Mouse (Mus musculus): ENCODE data around the gene Bid. TPM values are rescaled to one million over a fixed set of nuclear protein-coding genes. Genes with fewer than 3 reads are reported as not detected.

Bid gene
- polyA plus RNA-seq, 1 experiment from 2014 or later, result 21.1 TPM

GRCm38 (mm10) chr6:120939783-120940182 lies 23.1 kb upstream of the Bid start:
- Histone ChIP-seq H3K27me3 (ENCODE audit: control insufficient read depth, insufficient read depth, low read length) (no peaks in the 10 kb centered on the region), H3K4me1 (ENCODE audit: control insufficient read depth, insufficient read depth, low read length) (no peaks in the 10 kb centered on the region), H3K9ac (replicated peaks; ENCODE audit: low read depth, low read length) (no peak overlapping the region), H3K9me3 (ENCODE audit: control insufficient read depth, low read depth, low read length) (no peaks in the 10 kb centered on the region), H3K4me3 (ENCODE audit: low read depth, low read length) (no peak overlapping the region), H3K27ac (ENCODE audit: low read length) (no peak overlapping the region), H3K36me3 (ENCODE audit: control insufficient read depth, insufficient read depth, low read length) (no peaks in the 10 kb centered on the region; the same call in 1 of the 2 replicates), H3K4me2 (replicated peaks; ENCODE audit: low read depth, low read length) (no peak overlapping the region)
- 90% methylated on average over 3 of the region's 3 CpGs for WGBS
- ATAC-seq (ENCODE audit: insufficient number of reproducible peaks, insufficient read depth, low FRiP score, low read depth), result no peak

DNA sequence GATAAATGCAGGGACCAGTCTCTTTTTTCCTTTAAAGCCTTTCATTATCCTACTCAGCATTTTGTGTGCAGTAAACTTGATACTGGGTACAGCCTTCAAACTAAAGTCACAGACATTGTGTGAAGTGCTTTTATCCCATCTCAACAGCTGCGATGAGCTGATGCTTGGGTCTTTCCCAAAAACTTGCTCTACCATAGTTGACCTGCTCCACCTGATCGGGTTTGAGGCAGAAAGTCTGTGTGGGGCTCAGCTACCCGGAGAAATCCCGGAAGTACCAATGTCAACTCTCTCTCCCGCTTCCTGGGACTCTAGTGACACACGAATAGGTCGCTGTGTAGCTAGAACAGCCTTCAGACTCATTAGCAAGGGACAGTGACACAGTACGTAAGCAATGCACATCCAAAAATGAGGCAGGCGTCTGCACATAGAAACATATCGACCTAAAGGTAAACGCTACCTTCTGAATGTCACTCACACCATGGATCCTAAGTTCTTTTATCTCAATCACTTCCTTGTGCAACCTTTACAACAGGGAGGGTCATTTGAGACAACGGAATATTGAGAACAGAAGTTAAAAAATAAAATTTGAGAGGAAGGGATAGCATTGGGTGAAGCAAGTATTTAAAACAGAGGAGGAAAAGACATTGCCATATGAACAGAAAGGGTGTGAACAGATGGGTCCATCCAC lies 22.3 kb upstream of the Bid start:
- H3K4me2 ChIP-seq (replicated peaks; ENCODE audit: low read depth, low read length), result no peak overlapping the region
- ATAC-seq (ENCODE audit: insufficient number of reproducible peaks, insufficient read depth, low FRiP score, low read depth), result no peak
- no peaks in the 10 kb centered on the region for H3K27me3 ChIP-seq (ENCODE audit: control insufficient read depth, insufficient read depth, low read length)
- no peaks in the 10 kb centered on the region for H3K9me3 ChIP-seq (ENCODE audit: control insufficient read depth, low read depth, low read length)
- no peak overlapping the region for H3K27ac ChIP-seq (ENCODE audit: low read length)
- no peak overlapping the region for H3K4me3 ChIP-seq (ENCODE audit: low read depth, low read length)
- whole genome bisulfite sequencing, result 86% methylated on average over 12 of the region's 12 CpGs
- H3K36me3 ChIP-seq (ENCODE audit: control insufficient read depth, insufficient read depth, low read length), result peaks cover 8% of the 10 kb centered on the region
- no peak overlapping the region for H3K9ac ChIP-seq (replicated peaks; ENCODE audit: low read depth, low read length)
- H3K4me1 ChIP-seq (ENCODE audit: control insufficient read depth, insufficient read depth, low read length), result no peaks in the 10 kb centered on the region

DNA sequence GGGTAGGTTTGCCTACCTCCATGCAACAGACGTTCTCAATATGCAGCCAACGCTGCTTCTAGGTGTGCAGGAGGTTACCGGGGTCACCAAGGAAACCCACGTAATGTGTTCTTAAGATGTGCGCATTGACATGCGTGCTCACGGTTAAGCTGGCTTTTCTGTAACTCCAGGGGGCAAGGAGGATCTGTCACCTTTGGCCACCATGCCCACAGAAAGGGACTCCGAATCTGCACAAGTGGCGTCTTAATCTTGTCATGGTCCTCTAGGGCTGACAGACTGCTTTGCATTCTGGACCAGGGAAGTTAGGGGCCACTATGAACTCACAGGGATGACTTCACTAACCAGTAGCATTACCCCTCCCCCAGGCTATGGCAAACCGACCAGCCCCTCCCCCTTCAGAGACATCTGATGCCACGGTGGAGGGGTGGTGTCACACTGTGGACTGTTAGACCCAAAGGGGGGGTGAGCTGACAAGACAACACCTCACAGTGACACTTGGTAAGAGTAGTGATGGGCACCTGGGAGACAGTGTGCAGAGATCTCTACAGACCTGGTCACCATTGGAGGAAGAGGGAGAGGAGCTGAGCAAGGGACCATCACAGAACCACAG lies 21.5 kb upstream of the Bid start:
- Histone ChIP-seq H3K4me1 (ENCODE audit: control insufficient read depth, insufficient read depth, low read length) (no peaks in the 10 kb centered on the region), H3K4me2 (replicated peaks; ENCODE audit: low read depth, low read length) (no peak overlapping the region), H3K4me3 (ENCODE audit: low read depth, low read length) (no peak overlapping the region), H3K27me3 (ENCODE audit: control insufficient read depth, insufficient read depth, low read length) (no peaks in the 10 kb centered on the region), H3K36me3 (ENCODE audit: control insufficient read depth, insufficient read depth, low read length) (peaks cover 9% of the 10 kb centered on the region), H3K9me3 (ENCODE audit: control insufficient read depth, low read depth, low read length) (no peaks in the 10 kb centered on the region), H3K9ac (replicated peaks; ENCODE audit: low read depth, low read length) (no peak overlapping the region), H3K27ac (ENCODE audit: low read length) (no peak overlapping the region)
- WGBS, result 78% methylated on average over 11 of the region's 11 CpGs
- ATAC-seq (ENCODE audit: insufficient number of reproducible peaks, insufficient read depth, low FRiP score, low read depth), result peak; percentile 20; the same call in 1 of the 2 replicates

- Histone ChIP-seq H3K4me2 (replicated peaks; ENCODE audit: low read depth, low read length) (no peak overlapping the region), H3K9ac (replicated peaks; ENCODE audit: low read depth, low read length) (no peak overlapping the region), H3K4me3 (ENCODE audit: low read depth, low read length) (no peak overlapping the region), H3K4me1 (ENCODE audit: control insufficient read depth, insufficient read depth, low read length) (no peaks in the 10 kb centered on the region), H3K27ac (ENCODE audit: low read length) (no peak overlapping the region), H3K27me3 (ENCODE audit: control insufficient read depth, insufficient read depth, low read length) (no peaks in the 10 kb centered on the region), H3K9me3 (ENCODE audit: control insufficient read depth, low read depth, low read length) (no peaks in the 10 kb centered on the region), H3K36me3 (ENCODE audit: control insufficient read depth, insufficient read depth, low read length) (peaks cover 9% of the 10 kb centered on the region)
- ATAC-seq (ENCODE audit: insufficient number of reproducible peaks, insufficient read depth, low FRiP score, low read depth), result no peak
- WGBS, result 83% methylated on average over 16 of the region's 16 CpGs
Measured at GRCm38 (mm10) chr6:120937104-120937617, 20.5 kb upstream of the Bid start.

GRCm38 (mm10) chr6:120934176-120934575 lies 17.5 kb upstream of the Bid start:
- no peaks in the 10 kb centered on the region for H3K27me3 ChIP-seq (ENCODE audit: control insufficient read depth, insufficient read depth, low read length)
- ATAC-seq (ENCODE audit: insufficient number of reproducible peaks, insufficient read depth, low FRiP score, low read depth), result no peak
- no peak overlapping the region for H3K4me3 ChIP-seq (ENCODE audit: low read depth, low read length)
- no peak overlapping the region for H3K9ac ChIP-seq (replicated peaks; ENCODE audit: low read depth, low read length)
- H3K4me2 ChIP-seq (replicated peaks; ENCODE audit: low read depth, low read length), result no peak overlapping the region
- H3K27ac ChIP-seq (ENCODE audit: low read length), result no peak overlapping the region
- no peaks in the 10 kb centered on the region for H3K4me1 ChIP-seq (ENCODE audit: control insufficient read depth, insufficient read depth, low read length)
- no peaks in the 10 kb centered on the region for H3K9me3 ChIP-seq (ENCODE audit: control insufficient read depth, low read depth, low read length)
- peaks cover 9% of the 10 kb centered on the region for H3K36me3 ChIP-seq (ENCODE audit: control insufficient read depth, insufficient read depth, low read length)
- 67% methylated on average over 4 of the region's 4 CpGs for WGBS

- Histone ChIP-seq H3K27ac (ENCODE audit: low read length) (no peak overlapping the region), H3K4me1 (ENCODE audit: control insufficient read depth, insufficient read depth, low read length) (no peaks in the 10 kb centered on the region), H3K9ac (replicated peaks; ENCODE audit: low read depth, low read length) (no peak overlapping the region), H3K9me3 (ENCODE audit: control insufficient read depth, low read depth, low read length) (no peaks in the 10 kb centered on the region), H3K36me3 (ENCODE audit: control insufficient read depth, insufficient read depth, low read length) (peaks cover 9% of the 10 kb centered on the region), H3K27me3 (ENCODE audit: control insufficient read depth, insufficient read depth, low read length) (no peaks in the 10 kb centered on the region), H3K4me3 (ENCODE audit: low read depth, low read length) (no peak overlapping the region), H3K4me2 (replicated peaks; ENCODE audit: low read depth, low read length) (no peak overlapping the region)
- WGBS, result 90% methylated on average over 7 of the region's 7 CpGs
- no peak for ATAC-seq (ENCODE audit: insufficient number of reproducible peaks, insufficient read depth, low FRiP score, low read depth)
Measured at GRCm38 (mm10) chr6:120933670-120934069, 17.0 kb upstream of the Bid start.

GRCm38 (mm10) chr6:120932597-120932996 lies 15.9 kb upstream of the Bid start:
- no peak overlapping the region for H3K4me3 ChIP-seq (ENCODE audit: low read depth, low read length)
- 87% methylated on average over 12 of the region's 12 CpGs for WGBS
- H3K36me3 ChIP-seq (ENCODE audit: control insufficient read depth, insufficient read depth, low read length), result peaks cover 9% of the 10 kb centered on the region
- H3K4me2 ChIP-seq (replicated peaks; ENCODE audit: low read depth, low read length), result no peak overlapping the region
- no peaks in the 10 kb centered on the region for H3K9me3 ChIP-seq (ENCODE audit: control insufficient read depth, low read depth, low read length)
- no peaks in the 10 kb centered on the region for H3K4me1 ChIP-seq (ENCODE audit: control insufficient read depth, insufficient read depth, low read length)
- H3K27me3 ChIP-seq (ENCODE audit: control insufficient read depth, insufficient read depth, low read length), result no peaks in the 10 kb centered on the region
- H3K27ac ChIP-seq (ENCODE audit: low read length), result no peak overlapping the region
- H3K9ac ChIP-seq (replicated peaks; ENCODE audit: low read depth, low read length), result no peak overlapping the region
- no peak for ATAC-seq (ENCODE audit: insufficient number of reproducible peaks, insufficient read depth, low FRiP score, low read depth)

DNA sequence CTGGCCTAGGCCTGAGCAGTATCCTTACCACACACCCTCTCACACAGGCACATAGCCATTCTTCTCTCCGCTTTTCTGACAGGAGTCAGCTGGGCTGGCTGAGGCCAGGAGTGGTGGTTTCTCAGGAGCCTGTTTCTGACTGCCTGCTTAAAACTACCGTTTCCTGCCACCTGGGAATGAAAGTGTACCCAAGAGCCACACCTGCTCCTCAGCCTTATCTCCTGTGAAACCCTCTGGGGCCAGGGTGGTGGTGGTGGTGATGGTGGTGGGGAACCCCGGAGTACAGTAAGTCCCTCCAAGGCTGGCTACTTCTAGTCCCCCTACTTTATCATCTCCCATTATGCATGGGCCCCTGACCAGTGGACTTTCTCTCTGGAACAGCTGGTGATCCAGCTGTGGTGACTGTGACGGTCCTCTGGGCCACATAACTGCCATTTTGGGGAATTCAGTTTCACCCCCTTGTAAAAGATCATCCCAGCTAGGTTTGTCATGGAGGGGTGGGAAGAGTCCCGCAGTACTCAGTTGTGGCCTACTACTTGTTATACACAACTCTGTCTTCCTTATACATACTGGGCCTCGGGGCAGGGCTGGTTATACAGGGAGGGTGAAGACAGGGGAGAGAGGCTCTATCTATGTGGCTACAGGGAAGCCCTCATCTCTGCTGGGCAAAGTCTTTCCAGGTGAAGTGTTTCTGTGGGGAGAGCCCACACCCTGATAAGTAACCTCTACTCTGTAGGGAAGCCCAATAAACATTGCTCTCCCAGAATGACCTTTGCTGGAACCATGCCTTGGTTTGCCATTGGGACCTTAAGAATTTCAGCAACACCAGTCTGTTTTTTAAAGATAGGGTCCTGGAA lies 14.0 kb upstream of the Bid start:
- Histone ChIP-seq H3K27me3 (ENCODE audit: control insufficient read depth, insufficient read depth, low read length) (no peaks in the 10 kb centered on the region), H3K4me2 (replicated peaks; ENCODE audit: low read depth, low read length) (no peak overlapping the region), H3K9ac (replicated peaks; ENCODE audit: low read depth, low read length) (no peak overlapping the region), H3K27ac (ENCODE audit: low read length) (no peak overlapping the region), H3K4me3 (ENCODE audit: low read depth, low read length) (no peak overlapping the region), H3K9me3 (ENCODE audit: control insufficient read depth, low read depth, low read length) (no peaks in the 10 kb centered on the region), H3K4me1 (ENCODE audit: control insufficient read depth, insufficient read depth, low read length) (no peaks in the 10 kb centered on the region), H3K36me3 (ENCODE audit: control insufficient read depth, insufficient read depth, low read length) (peaks cover 9% of the 10 kb centered on the region)
- ATAC-seq (ENCODE audit: insufficient number of reproducible peaks, insufficient read depth, low FRiP score, low read depth), result no peak
- WGBS, result 74% methylated on average over 6 of the region's 6 CpGs
